Mouse (Mus musculus) G1E (cell line): ENCODE data around the gene Capn11. TPM values are rescaled to one million over a fixed set of nuclear protein-coding genes. Genes with fewer than 3 reads are reported as not detected.

Source experiments
- ATAC-seq: 2 replicates; pipeline ENCODE4 v1.8.0; 2016; ENCODE audit warnings: mild to moderate bottlenecking; ENCODE audit not compliant: insufficient number of reproducible peaks, poor library complexity, low FRiP score, severe bottlenecking; ENCODE audit errors: extremely low read depth
- DNase-seq: peaks from one replicate; pipeline ENCODE4 v3.0.0; 2012; ENCODE audit warnings: low spot score
- H3K27me3 ChIP-seq: 2 replicates; pipeline ENCODE4 v1.6.1; 2012; ENCODE audit warnings: mild to moderate bottlenecking, low read length, inconsistent platforms; ENCODE audit not compliant: insufficient read depth
- H3K36me3 ChIP-seq: replicated peaks from 2 replicates; pipeline ENCODE3; 2012; ENCODE audit warnings: mild to moderate bottlenecking, inconsistent platforms
- H3K4me1 ChIP-seq: 2 replicates; pipeline ENCODE4 v1.6.1; 2012; ENCODE audit warnings: low read depth, low read length, inconsistent platforms, mixed read lengths; ENCODE audit not compliant: insufficient read depth
- H3K4me3 ChIP-seq: 2 replicates; pipeline ENCODE4 v1.5.1; 2012; ENCODE audit warnings: low read depth, mild to moderate bottlenecking, inconsistent platforms, low read length, moderate library complexity, mixed read lengths
- H3K9me3 ChIP-seq: replicated peaks from 2 replicates; pipeline ENCODE4 v1.6.1; 2012; ENCODE audit warnings: inconsistent platforms
- CTCF ChIP-seq: IDR thresholded peaks from 2 replicates; pipeline ENCODE4 v1.5.1; 2012; ENCODE audit warnings: low read depth, low read length, inconsistent platforms, mixed read lengths
- GATA1 ChIP-seq: IDR thresholded peaks from 2 replicates; pipeline ENCODE4 v1.6.1; 2012; ENCODE audit warnings: borderline replicate concordance, low read length, inconsistent platforms, mixed read lengths
- GATA2 ChIP-seq: IDR thresholded peaks from 2 replicates; pipeline ENCODE4 v1.6.1; 2012; ENCODE audit warnings: low read depth, low read length, inconsistent platforms, borderline replicate concordance
- POLR2AphosphoS5 ChIP-seq: IDR thresholded peaks from 2 replicates; pipeline ENCODE4 v1.6.1; 2012; ENCODE audit warnings: low read depth, low read length, inconsistent platforms; ENCODE audit not compliant: insufficient replicate concordance
- TAL1 ChIP-seq: conservative IDR thresholded peaks from 2 replicates; pipeline ENCODE4 v1.6.1; 2012; ENCODE audit warnings: low read depth, low read length, inconsistent platforms, mixed read lengths
- polyA plus RNA-seq: library from polyadenylated mRNA; stranded (reverse); fragments of >175 nt; gene quantifications from 2 replicates; pipeline ENCODE4 v1.2.3, GENCODE M21; 2012
- total RNA-seq, 2 experiments: library from RNA; stranded (forward) in 1 of 2; stranded (reverse) in 1 of 2; fragments of 200-1000 nt in 1 of 2; fragments of >200 nt in 1 of 2; fragmentation: Nextera tagmentation in 1 of 2; gene quantifications; 2 replicates each; pipeline ENCODE4 v1.2.3; 2014 to 2017

Gene Capn11
- total and polyA plus RNA-seq, 3 experiments: not detected

DNA sequence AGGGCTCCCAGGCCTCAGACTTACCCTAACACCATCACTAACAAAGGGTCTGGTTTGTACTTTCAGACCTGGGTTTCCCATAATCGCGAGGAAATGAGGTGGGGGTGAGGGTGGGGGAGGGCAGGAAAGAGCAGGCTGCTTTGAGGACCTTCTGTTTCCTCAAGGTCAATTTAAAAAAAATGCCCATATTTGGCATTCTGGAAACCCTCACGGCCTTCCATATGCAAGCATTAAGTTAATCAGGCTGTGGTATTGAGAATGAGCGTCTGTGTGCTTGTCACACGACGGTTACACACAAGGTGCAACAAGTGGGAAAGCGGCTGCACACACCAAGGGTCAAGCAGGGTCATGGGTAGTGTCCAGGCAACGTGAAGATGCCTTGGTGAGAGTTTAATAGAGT lies 47.1 kb downstream of the Capn11 start:
- H3K27me3 ChIP-seq: 0 out of 2 replicates have a peak, but pooled peaks cover 2% of the 10 kb centered on the region
- TF ChIP-seq GATA1 (no peak), CTCF (no peak), POLR2AphosphoS5 (no peak)

DNA sequence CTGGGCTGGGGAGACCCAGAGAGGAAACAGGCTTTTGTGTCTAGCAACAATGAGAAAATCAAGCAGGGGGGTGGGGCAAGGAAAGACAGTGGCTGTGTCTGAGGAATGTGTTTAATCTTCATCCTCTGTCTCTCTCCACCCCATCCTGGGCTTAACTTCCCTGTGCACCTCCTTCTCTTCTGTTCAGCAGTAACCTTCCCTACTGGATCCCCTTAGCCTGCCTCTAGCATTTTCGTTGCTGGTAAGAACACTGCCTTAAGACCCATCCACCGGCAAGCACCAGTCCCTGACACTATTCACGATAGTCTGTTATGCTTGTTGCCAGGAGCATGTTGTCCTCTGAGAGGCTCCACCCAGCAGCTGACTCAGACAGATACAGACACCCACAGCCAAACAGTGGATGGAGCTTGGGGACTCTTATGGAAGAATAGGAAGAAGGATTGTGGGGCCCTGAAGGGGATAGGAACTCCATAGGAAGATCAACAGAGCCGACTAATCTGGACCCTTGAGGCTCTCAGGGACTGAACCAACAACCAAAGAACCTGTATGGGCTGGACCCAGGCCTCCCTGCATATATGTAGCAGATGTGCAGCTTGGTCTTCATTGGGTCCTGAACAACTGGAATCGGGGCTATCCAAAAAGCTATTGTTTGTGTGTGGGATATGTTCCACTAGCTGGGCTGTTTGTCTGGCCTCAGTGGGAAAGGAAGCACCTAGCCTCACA lies 48.8 kb downstream of the Capn11 start:
- no peak for DNase-seq
- H3K4me1 ChIP-seq: peaks cover 17% of the 10 kb centered on the region
- no peaks in the 10 kb centered on the region for H3K36me3 ChIP-seq
- no peak for ATAC-seq
- TF ChIP-seq TAL1 (no peak), POLR2AphosphoS5 (no peak), GATA2 (no peak), CTCF (no peak), GATA1 (no peak)
- no peaks in the 10 kb centered on the region; the same call in 1 of the 2 replicates for H3K9me3 ChIP-seq
- H3K27me3 ChIP-seq: peaks cover 5% of the 10 kb centered on the region; the same call in 1 of the 2 replicates
- H3K4me3 ChIP-seq: no peak overlapping the region

More for the DNA sequence above, 47.1 kb downstream of the Capn11 start:
- no peak for DNase-seq
- ATAC-seq: no peak
- Histone ChIP-seq H3K4me1 (peaks cover 19% of the 10 kb centered on the region), H3K36me3 (no peaks in the 10 kb centered on the region), H3K4me3 (no peak overlapping the region), H3K9me3 (no peaks in the 10 kb centered on the region; the same call in 1 of the 2 replicates)

DNA sequence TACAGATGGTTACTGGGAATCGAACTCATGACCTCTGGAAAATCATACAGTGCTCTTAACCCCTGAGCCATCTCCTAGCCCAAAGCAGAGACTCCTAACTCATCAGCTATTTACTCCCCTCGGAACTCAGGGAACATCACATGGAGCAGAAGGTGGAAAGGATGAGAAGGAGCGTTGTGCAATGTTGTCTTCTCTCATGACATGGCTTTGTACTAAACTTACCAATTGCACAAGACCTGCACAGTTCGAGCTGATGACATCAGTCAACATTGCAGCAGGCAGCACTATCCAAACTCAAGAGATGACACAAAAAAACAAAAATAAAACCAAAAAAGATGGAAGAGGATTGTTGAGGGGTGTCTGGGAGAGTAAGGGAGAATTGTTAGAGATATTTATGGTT lies 50.7 kb downstream of the Capn11 start:
- no peaks in the 10 kb centered on the region for H3K36me3 ChIP-seq
- no peak overlapping the region for H3K4me3 ChIP-seq
- no peak for TF ChIP-seq TAL1
- no peak for TF ChIP-seq POLR2AphosphoS5
- TF ChIP-seq GATA2: no peak
- no peak for TF ChIP-seq CTCF
- no peak for TF ChIP-seq GATA1
- H3K4me1 ChIP-seq: peaks cover 19% of the 10 kb centered on the region
- peaks cover 9% of the 10 kb centered on the region; the same call in 1 of the 2 replicates for H3K27me3 ChIP-seq
- no peak for DNase-seq
- ATAC-seq: no peak
- H3K9me3 ChIP-seq: no peaks in the 10 kb centered on the region; the same call in 1 of the 2 replicates

DNA sequence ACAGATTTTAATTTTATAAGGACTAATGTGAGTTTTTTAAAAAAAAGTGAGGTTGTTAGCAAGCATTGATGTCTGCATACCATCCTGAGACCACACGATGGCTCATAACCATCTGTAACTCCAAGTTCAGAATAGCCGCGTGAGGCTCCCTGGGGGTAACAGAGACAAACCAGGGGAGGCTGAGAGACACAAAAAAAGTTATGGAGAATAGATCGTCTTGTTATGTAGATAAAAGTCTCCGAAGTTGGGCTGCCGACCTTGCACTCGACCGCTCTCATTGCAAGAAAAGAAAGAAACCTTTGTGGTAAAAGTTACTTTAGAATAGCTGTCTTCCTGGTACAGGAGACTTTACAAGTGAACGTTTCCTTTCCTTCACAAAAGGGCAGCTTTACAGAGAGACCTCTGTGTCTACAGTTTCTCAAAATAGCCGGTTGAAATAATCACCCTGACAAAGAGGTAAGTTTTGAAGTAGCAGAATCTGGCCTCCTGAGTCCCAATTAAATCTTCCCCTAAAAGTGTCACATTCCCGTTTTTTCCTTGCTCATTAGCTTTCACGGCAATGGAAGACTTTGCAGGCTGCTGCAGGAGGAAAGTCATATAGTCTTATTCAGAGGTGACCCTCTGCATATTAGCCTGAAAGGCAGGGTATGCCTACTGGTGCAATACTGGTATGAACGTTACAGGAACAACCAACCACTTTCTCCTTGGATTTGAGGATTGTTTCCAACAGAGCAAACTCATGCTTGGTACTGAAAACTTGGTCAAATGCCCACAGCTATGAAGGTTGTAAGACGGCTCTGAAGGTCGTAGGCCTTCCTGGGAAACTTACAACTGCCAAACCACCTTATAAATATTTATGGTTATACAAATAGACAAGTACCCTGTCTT lies 51.9 kb downstream of the Capn11 start:
- no peak for TF ChIP-seq GATA1
- TF ChIP-seq POLR2AphosphoS5: no peak
- TF ChIP-seq CTCF: no peak
- TF ChIP-seq TAL1: no peak
- no peak for TF ChIP-seq GATA2
- Histone ChIP-seq H3K9me3 (no peaks in the 10 kb centered on the region; the same call in 1 of the 2 replicates), H3K4me1 (peaks cover 16% of the 10 kb centered on the region), H3K27me3 (peaks cover 6% of the 10 kb centered on the region; the same call in 1 of the 2 replicates), H3K36me3 (no peaks in the 10 kb centered on the region), H3K4me3 (no peak overlapping the region)
- DNase-seq: no peak
- ATAC-seq: no peak

DNA sequence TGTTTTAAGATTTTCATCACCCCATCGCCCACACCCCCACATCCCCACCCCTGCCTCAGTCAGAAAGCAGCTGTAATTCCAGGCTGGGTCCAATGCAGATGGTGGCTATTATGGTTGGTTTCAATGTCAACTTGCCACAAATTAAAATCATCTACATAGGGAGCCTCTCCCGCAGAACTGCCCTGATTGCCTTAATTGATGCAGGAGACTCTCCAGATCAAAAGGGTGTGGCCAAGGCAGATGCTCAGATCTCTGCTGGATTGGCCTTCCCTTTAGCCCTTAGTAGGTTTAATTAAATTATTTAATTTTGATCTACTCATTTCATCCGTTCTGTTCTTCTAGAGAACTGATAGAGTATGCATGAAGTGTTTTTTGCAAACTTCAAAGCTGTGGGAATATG lies 56.1 kb downstream of the Capn11 start:
- TF ChIP-seq CTCF (no peak), GATA1 (no peak), POLR2AphosphoS5 (no peak), TAL1 (no peak), GATA2 (no peak)
- Histone ChIP-seq H3K27me3 (peaks cover 17% of the 10 kb centered on the region), H3K4me1 (peaks cover 45% of the 10 kb centered on the region), H3K36me3 (no peaks in the 10 kb centered on the region), H3K4me3 (no peak overlapping the region), H3K9me3 (no peaks in the 10 kb centered on the region; the same call in 1 of the 2 replicates)
- DNase-seq: no peak
- ATAC-seq: no peak

DNA sequence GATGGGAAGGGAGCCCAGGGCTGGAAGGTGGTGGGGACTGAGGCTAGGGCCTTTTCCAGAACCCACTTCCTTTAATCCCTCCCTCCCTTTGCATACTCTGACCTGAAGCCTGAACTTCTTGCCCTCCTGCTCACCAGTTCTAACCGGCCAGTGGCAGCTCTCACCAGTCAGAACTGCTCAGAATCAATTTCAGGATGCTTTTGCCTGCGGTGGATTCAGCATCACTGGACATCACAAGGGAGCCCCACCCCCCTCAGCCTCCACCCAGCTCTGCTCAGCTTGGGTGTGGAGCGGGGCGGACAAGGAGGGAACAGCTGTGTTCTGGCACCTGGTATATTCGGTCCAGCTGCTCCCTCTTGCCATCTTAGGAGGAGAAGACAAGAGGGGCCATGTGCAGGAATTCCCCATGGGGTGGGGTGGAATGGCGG lies 57.2 kb downstream of the Capn11 start, which contains the start of gene Mymx:
TSS of gene Mymx (minus strand) at position 226 of the 428 bp plus-strand sequence.
- DNase-seq (no peak), ATAC-seq (no peak)
- no peaks in the 10 kb centered on the region for H3K9me3 ChIP-seq
- H3K4me1 ChIP-seq: peaks cover 53% of the 10 kb centered on the region
- no peaks in the 10 kb centered on the region for H3K36me3 ChIP-seq
- peak within 1 kb of the TSS; percentile 45; the same call in 1 of the 2 replicates for H3K4me3 ChIP-seq
- TF ChIP-seq CTCF: no peak
- H3K27me3 ChIP-seq: peaks cover 17% of the 10 kb centered on the region
